Mouse (Mus musculus) CD4-positive helper T cell, adult 2 months (primary cell): ENCODE data around the gene Aldh3b1.
"Not testable (repeated sequence)": the region's sequence is repeated elsewhere in the genome, so short reads cannot be mapped to it uniquely, and the experiment has no call there.

ENCODE experiments used
- DNase-seq: peaks from one replicate; pipeline ENCODE4 v3.0.0-alpha.2; 2012; ENCODE audit warnings: low read depth, missing footprints, low spot score

Gene Aldh3b1

GRCm38 (mm10) chr19:3929211-3929941 lies at the start of gene Aldh3b1:
Gene Aldh3b1, minus strand, starts transcription at chr19:3929808.
- DNase-seq, result peak; percentile 29

- peak; percentile 43 for DNase-seq
Measured at GRCm38 (mm10) chr19:3975866-3976265, 46.3 kb upstream of the Aldh3b1 start.

- DNase-seq, result not testable (repeated sequence)
Measured at GRCm38 (mm10) chr19:3974608-3975007, 45.0 kb upstream of the Aldh3b1 start.

GRCm38 (mm10) chr19:3972229-3972628 lies 42.6 kb upstream of the Aldh3b1 start, which contains the start of gene Aldh3b2:
Gene Aldh3b2, plus strand, starts transcription at chr19:3972328.
- DNase-seq, result no peak

GRCm38 (mm10) chr19:3967258-3967657 lies 37.6 kb upstream of the Aldh3b1 start:
- no peak for DNase-seq

GRCm38 (mm10) chr19:3966330-3967075 lies 36.9 kb upstream of the Aldh3b1 start:
- DNase-seq, result no peak

GRCm38 (mm10) chr19:3964030-3964429 lies 34.4 kb upstream of the Aldh3b1 start:
- no peak for DNase-seq

- DNase-seq, result no peak
Measured at GRCm38 (mm10) chr19:3962469-3962868, 32.9 kb upstream of the Aldh3b1 start.

- DNase-seq, result not testable (repeated sequence)
Measured at GRCm38 (mm10) chr19:3961805-3962204, 32.2 kb upstream of the Aldh3b1 start.

- no peak for DNase-seq
Measured at GRCm38 (mm10) chr19:3960211-3960610, 30.6 kb upstream of the Aldh3b1 start.

GRCm38 (mm10) chr19:3959030-3959429 lies 29.4 kb upstream of the Aldh3b1 start:
- no peak for DNase-seq

- DNase-seq, result no peak
Measured at GRCm38 (mm10) chr19:3958470-3958869, 28.9 kb upstream of the Aldh3b1 start, which contains the start of gene Aldh3b3. Gene Aldh3b3, plus strand, starts transcription at chr19:3958645.

- DNase-seq, result not testable (repeated sequence)
Measured at GRCm38 (mm10) chr19:3957296-3958036, 27.9 kb upstream of the Aldh3b1 start.

GRCm38 (mm10) chr19:3955804-3956203 lies 26.2 kb upstream of the Aldh3b1 start:
- DNase-seq, result no peak

- no peak for DNase-seq
Measured at GRCm38 (mm10) chr19:3955033-3955432, 25.4 kb upstream of the Aldh3b1 start.

- DNase-seq, result no peak
Measured at GRCm38 (mm10) chr19:3952099-3952498, 22.5 kb upstream of the Aldh3b1 start.

GRCm38 (mm10) chr19:3951461-3951860 lies 21.9 kb upstream of the Aldh3b1 start:
- DNase-seq, result no peak

GRCm38 (mm10) chr19:3950331-3950730 lies 20.7 kb upstream of the Aldh3b1 start:
- no peak for DNase-seq

GRCm38 (mm10) chr19:3948546-3948945 lies 18.9 kb upstream of the Aldh3b1 start:
- DNase-seq, result no peak

GRCm38 (mm10) chr19:3947813-3948212 lies 18.2 kb upstream of the Aldh3b1 start:
- no peak for DNase-seq

- peak; percentile 62 for DNase-seq
Measured at GRCm38 (mm10) chr19:3946715-3947114, 17.1 kb upstream of the Aldh3b1 start.
